Mouse (Mus musculus) hindbrain, embryonic 16.5 days (tissue): ENCODE measurements at regions not wholly inside any gene's neighbourhood (a gene's known extent, or its start where the extent isn't known, plus 50 kb on each side); places are given as distances from the start of the nearest gene placed in this dataset.

Source experiments
- ATAC-seq: fragments of 200-750 bp; cut with Nextera tagmentation; 2 replicates; pipeline ENCODE4 v1.8.0; 2017; ENCODE audit warnings: moderate TSS enrichment, moderate library complexity
- H3K27ac ChIP-seq: fragments of 300-500 bp; sonication (generic); 2 replicates; pipeline ENCODE4 v1.5.1; 2014; ENCODE audit warnings: low read depth, mild to moderate bottlenecking, control low read depth, low read length, moderate library complexity
- H3K27me3 ChIP-seq: fragments of 300-500 bp; sonication (generic); replicated peaks from 2 replicates; pipeline ENCODE4 v1.6.1; 2014; ENCODE audit warnings: low read length; ENCODE audit not compliant: control insufficient read depth, insufficient read depth
- H3K36me3 ChIP-seq: fragments of 300-500 bp; sonication (generic); 2 replicates; pipeline ENCODE4 v1.6.1; 2014; ENCODE audit warnings: mild to moderate bottlenecking, low read length, moderate library complexity, mixed read lengths; ENCODE audit not compliant: control insufficient read depth, insufficient read depth
- H3K4me1 ChIP-seq: fragments of 300-500 bp; sonication (generic); 2 replicates; pipeline ENCODE4 v1.6.1; 2014; ENCODE audit warnings: low read depth, low read length; ENCODE audit not compliant: control insufficient read depth, insufficient read depth
- H3K4me2 ChIP-seq: fragments of 300-500 bp; sonication (generic); 2 replicates; pipeline ENCODE4 v1.6.1; 2014; ENCODE audit warnings: mild to moderate bottlenecking, low read length, control low read depth, moderate library complexity
- H3K4me3 ChIP-seq: fragments of 300-500 bp; sonication (generic); 2 replicates; pipeline ENCODE4 v1.5.1; 2014; ENCODE audit warnings: mild to moderate bottlenecking, low read length, control low read depth, moderate library complexity
- H3K9ac ChIP-seq: fragments of 300-500 bp; sonication (generic); 2 replicates; pipeline ENCODE4 v1.6.1; 2014; ENCODE audit warnings: low read depth, mild to moderate bottlenecking, control low read depth, low read length, moderate library complexity
- H3K9me3 ChIP-seq: fragments of 300-500 bp; sonication (generic); 2 replicates; pipeline ENCODE4 v1.6.1; 2014; ENCODE audit warnings: mild to moderate bottlenecking, low read length, moderate library complexity; ENCODE audit not compliant: control insufficient read depth
- WGBS: fragments of 180-500 bp; shearing (Covaris S2); extraction: QIAGEN DNeasy Blood & Tissue Kit; methylation state at CpG from one replicate; pipeline ENCODE4 v1.1.7; 2014; 5-methylcytosine and 5-hydroxymethylcytosine counted together

GRCm38 (mm10) chr3:152005366-152006025, 160.5 kb downstream of the Gipc2 start:
- Histone ChIP-seq H3K9ac (no peak overlapping the region), H3K4me2 (no peak overlapping the region), H3K27me3 (no peaks in the 10 kb centered on the region), H3K27ac (no peak overlapping the region), H3K4me1 (no peaks in the 10 kb centered on the region), H3K36me3 (no peaks in the 10 kb centered on the region), H3K9me3 (no peaks in the 10 kb centered on the region), H3K4me3 (no peak overlapping the region)
- ATAC-seq: no peak
- WGBS: 86% methylated on average over 3 of the region's 3 CpGs

- no peaks in the 10 kb centered on the region for H3K27me3 ChIP-seq
- no peaks in the 10 kb centered on the region for H3K36me3 ChIP-seq
- 87% methylated on average over 7 of the region's 7 CpGs for WGBS
- H3K9me3 ChIP-seq: no peaks in the 10 kb centered on the region
- H3K4me2 ChIP-seq: no peak overlapping the region
- no peak for ATAC-seq
- H3K4me3 ChIP-seq: no peak overlapping the region
- H3K4me1 ChIP-seq: no peaks in the 10 kb centered on the region
- no peak overlapping the region for H3K9ac ChIP-seq
- H3K27ac ChIP-seq: no peak overlapping the region
These were observed 161.5 kb downstream of the Gipc2 start for GRCm38 (mm10) chr3:152004411-152004955.

GRCm38 (mm10) chr3:151997534-151998107, 160.2 kb upstream of the Ptgfr start:
- Histone ChIP-seq H3K9ac (no peak overlapping the region), H3K27ac (no peak overlapping the region), H3K9me3 (no peaks in the 10 kb centered on the region), H3K4me3 (no peak overlapping the region), H3K27me3 (no peaks in the 10 kb centered on the region), H3K36me3 (no peaks in the 10 kb centered on the region), H3K4me1 (no peaks in the 10 kb centered on the region), H3K4me2 (no peak overlapping the region)
- ATAC-seq: no peak
- WGBS: 69% methylated on average over 4 of the region's 4 CpGs

GRCm38 (mm10) chr3:151997111-151997510, 159.7 kb upstream of the Ptgfr start:
- Histone ChIP-seq H3K9ac (no peak overlapping the region), H3K4me1 (no peaks in the 10 kb centered on the region), H3K4me3 (no peak overlapping the region), H3K9me3 (no peaks in the 10 kb centered on the region), H3K36me3 (no peaks in the 10 kb centered on the region), H3K27me3 (no peaks in the 10 kb centered on the region), H3K4me2 (no peak overlapping the region), H3K27ac (no peak overlapping the region)
- WGBS: 82% methylated on average over 4 of the region's 4 CpGs
- no peak for ATAC-seq

GRCm38 (mm10) chr3:151988221-151988620, 150.8 kb upstream of the Ptgfr start:
- Histone ChIP-seq H3K4me3 (no peak overlapping the region), H3K9me3 (no peaks in the 10 kb centered on the region), H3K4me2 (no peak overlapping the region), H3K27ac (no peak overlapping the region), H3K4me1 (no peaks in the 10 kb centered on the region), H3K9ac (no peak overlapping the region), H3K36me3 (no peaks in the 10 kb centered on the region), H3K27me3 (no peaks in the 10 kb centered on the region)
- ATAC-seq: no peak
- 60% methylated on average over 1 of the region's 1 CpGs for WGBS

- H3K9me3 ChIP-seq: no peaks in the 10 kb centered on the region
- ATAC-seq: no peak
- H3K4me2 ChIP-seq: no peak overlapping the region
- H3K36me3 ChIP-seq: no peaks in the 10 kb centered on the region
- 64% methylated on average over 1 of the region's 1 CpGs for WGBS
- H3K27ac ChIP-seq: no peak overlapping the region
- no peaks in the 10 kb centered on the region for H3K27me3 ChIP-seq
- no peak overlapping the region for H3K4me3 ChIP-seq
- no peaks in the 10 kb centered on the region for H3K4me1 ChIP-seq
- H3K9ac ChIP-seq: no peak overlapping the region
These were observed 140.7 kb upstream of the Ptgfr start for GRCm38 (mm10) chr3:151978136-151978535.

- H3K4me1 ChIP-seq: no peaks in the 10 kb centered on the region
- H3K27me3 ChIP-seq: no peaks in the 10 kb centered on the region
- no peak for ATAC-seq
- no peak overlapping the region for H3K4me3 ChIP-seq
- H3K4me2 ChIP-seq: no peak overlapping the region
- no peak overlapping the region for H3K27ac ChIP-seq
- WGBS: 87% methylated on average over 4 of the region's 4 CpGs
- no peak overlapping the region for H3K9ac ChIP-seq
- H3K9me3 ChIP-seq: no peaks in the 10 kb centered on the region
- H3K36me3 ChIP-seq: no peaks in the 10 kb centered on the region
These were observed 140.2 kb upstream of the Ptgfr start for GRCm38 (mm10) chr3:151977651-151978050.

GRCm38 (mm10) chr3:151949865-151950264, 112.4 kb upstream of the Ptgfr start:
- Histone ChIP-seq H3K4me2 (no peak overlapping the region), H3K9ac (no peak overlapping the region), H3K4me3 (no peak overlapping the region), H3K9me3 (no peaks in the 10 kb centered on the region), H3K27ac (no peak overlapping the region), H3K4me1 (no peaks in the 10 kb centered on the region), H3K27me3 (no peaks in the 10 kb centered on the region), H3K36me3 (no peaks in the 10 kb centered on the region)
- WGBS: 89% methylated on average over 3 of the region's 3 CpGs
- no peak for ATAC-seq

GRCm38 (mm10) chr3:151948015-151948645, 110.7 kb upstream of the Ptgfr start:
- Histone ChIP-seq H3K9me3 (no peaks in the 10 kb centered on the region), H3K4me1 (no peaks in the 10 kb centered on the region), H3K27me3 (no peaks in the 10 kb centered on the region), H3K27ac (no peak overlapping the region), H3K4me2 (no peak overlapping the region), H3K36me3 (no peaks in the 10 kb centered on the region), H3K9ac (no peak overlapping the region), H3K4me3 (no peak overlapping the region)
- no peak for ATAC-seq
- 96% methylated on average over 5 of the region's 5 CpGs for WGBS
